Mouse (Mus musculus): ENCODE results near the gene Nes. TPM values are rescaled to one million over a fixed set of nuclear protein-coding genes. Genes with fewer than 3 reads are reported as not detected.

Gene Nes
- polyA plus RNA-seq, 1 experiment from 2014 or later, result 14.6 TPM

DNA sequence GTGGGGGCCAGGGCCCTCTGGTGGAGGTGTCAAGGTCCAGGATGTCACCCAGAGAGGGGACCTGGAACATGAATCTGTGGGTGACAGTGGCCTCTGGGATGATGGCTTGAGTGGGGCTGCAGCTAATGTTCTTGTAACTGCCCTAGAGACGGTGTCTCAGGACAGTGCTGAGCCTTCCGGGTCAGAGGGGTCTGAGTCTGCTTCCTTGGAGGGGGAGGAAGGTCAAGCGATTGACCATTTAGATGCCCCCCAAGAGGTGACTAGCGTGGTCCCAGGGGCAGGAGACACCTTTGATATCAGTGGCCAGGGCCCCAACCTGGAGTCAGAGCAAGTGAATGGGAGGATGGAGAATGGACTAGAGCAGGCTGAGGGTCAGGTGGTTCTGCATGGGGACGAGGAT lies 8.6 kb downstream of the Nes start:
- Histone ChIP-seq H3K36me3 (peaks cover 20% of the 10 kb centered on the region), H3K4me1 (peaks cover 48% of the 10 kb centered on the region), H3K27me3 (ENCODE audit: low read depth, poor library complexity, severe bottlenecking) (0 out of 2 replicates have a peak, but pooled peaks cover 7% of the 10 kb centered on the region), H3K27ac (no peak overlapping the region), H3K4me3 (no peak overlapping the region), H3K9me3 (replicated peaks) (no peaks in the 10 kb centered on the region)
- 85% methylated on average over 5 of the region's 5 CpGs for WGBS
- DNase-seq (ENCODE audit: low spot score), result no peak

DNA sequence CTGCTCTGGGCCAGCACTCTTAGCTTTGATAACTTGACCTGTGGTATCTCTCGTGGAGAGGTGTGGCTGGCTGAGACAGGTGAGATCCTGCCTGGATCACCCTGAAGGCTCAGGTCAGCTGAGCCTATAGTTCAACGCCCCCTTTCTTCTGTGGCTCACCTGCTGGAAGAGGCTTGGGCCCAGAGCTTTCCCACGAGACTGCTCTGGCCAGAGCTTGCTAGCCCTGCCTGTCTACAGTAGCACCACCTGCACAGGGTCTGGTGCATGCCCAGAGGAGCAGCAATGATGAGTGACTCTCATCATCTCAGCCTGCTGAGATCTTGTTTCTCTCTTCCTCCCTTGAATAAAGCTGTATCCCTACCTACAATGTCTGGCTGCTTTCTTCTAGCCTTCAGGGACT lies 9.2 kb downstream of the Nes start:
- DNase-seq (ENCODE audit: low spot score), result no peak
- 46% methylated on average over 3 of the region's 3 CpGs for WGBS
- H3K36me3 ChIP-seq, result peaks cover 20% of the 10 kb centered on the region
- no peaks in the 10 kb centered on the region for H3K9me3 ChIP-seq (replicated peaks)
- H3K4me1 ChIP-seq, result peaks cover 46% of the 10 kb centered on the region
- no peak overlapping the region for H3K4me3 ChIP-seq
- H3K27ac ChIP-seq, result no peak overlapping the region
- peaks cover 8% of the 10 kb centered on the region; the same call in 1 of the 2 replicates for H3K27me3 ChIP-seq (ENCODE audit: low read depth, poor library complexity, severe bottlenecking)

DNA sequence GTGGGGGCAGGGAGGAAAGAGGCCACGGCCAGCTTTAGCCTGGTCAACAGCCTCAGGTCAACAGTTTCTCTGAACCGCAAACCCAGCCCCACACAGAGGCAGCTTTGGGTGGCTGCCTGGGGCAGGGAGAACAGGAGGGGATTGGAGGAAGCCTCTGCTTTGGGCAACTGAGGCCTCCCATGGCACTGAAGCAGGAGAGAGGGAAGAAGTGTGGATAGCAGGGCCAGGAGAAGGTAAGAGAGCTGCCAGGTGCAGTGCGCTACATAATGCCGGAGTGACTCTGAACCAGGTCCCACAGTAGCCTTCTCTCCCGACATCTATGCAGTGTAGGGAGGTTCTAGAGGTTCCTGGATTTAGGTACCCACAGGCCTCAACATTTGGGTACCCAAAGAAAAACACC lies 9.8 kb downstream of the Nes start:
- H3K9me3 ChIP-seq (replicated peaks), result no peaks in the 10 kb centered on the region
- peaks cover 51% of the 10 kb centered on the region for H3K4me1 ChIP-seq
- DNase-seq (ENCODE audit: low spot score), result no peak
- peaks cover 15% of the 10 kb centered on the region for H3K36me3 ChIP-seq
- peaks cover 14% of the 10 kb centered on the region for H3K27me3 ChIP-seq (ENCODE audit: low read depth, poor library complexity, severe bottlenecking)
- H3K4me3 ChIP-seq, result no peak overlapping the region
- H3K27ac ChIP-seq, result no peak overlapping the region
- 59% methylated on average over 5 of the region's 5 CpGs for WGBS

DNA sequence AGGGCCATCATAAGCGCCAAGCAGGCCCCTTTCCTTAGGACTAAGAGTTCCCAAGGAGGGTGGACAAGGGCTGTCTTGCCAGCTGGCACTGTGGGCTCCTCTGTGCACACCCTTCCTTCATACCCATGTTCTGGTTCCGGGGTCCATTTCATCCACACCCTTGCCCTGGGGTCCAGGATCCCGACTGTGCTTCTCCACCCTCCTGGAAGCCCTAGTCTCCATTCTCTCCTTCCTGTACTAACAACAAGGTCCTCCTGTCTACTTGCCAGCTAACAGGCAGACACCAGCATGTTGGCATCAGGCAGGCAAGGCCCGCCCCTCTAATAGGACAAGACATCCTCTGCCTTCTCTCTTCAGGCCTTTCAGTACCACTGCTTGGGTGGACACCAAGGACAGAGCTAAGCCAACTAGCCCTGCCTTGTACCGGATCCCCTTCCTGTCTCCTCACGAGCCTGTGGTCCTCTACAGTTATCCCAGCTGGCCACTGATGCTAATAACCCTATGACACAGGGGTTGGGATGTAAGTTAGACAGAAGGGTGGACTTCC lies 10.4 kb downstream of the Nes start:
- Histone ChIP-seq H3K4me1 (peaks cover 57% of the 10 kb centered on the region), H3K9me3 (replicated peaks) (no peaks in the 10 kb centered on the region), H3K27me3 (ENCODE audit: low read depth, poor library complexity, severe bottlenecking) (peaks cover 20% of the 10 kb centered on the region), H3K4me3 (no peak overlapping the region), H3K27ac (peak overlapping the region; percentile 80; the same call in 1 of the 2 replicates), H3K36me3 (peaks cover 11% of the 10 kb centered on the region)
- DNase-seq (ENCODE audit: low spot score), result no peak
- 87% methylated on average over 6 of the region's 6 CpGs for WGBS

DNA sequence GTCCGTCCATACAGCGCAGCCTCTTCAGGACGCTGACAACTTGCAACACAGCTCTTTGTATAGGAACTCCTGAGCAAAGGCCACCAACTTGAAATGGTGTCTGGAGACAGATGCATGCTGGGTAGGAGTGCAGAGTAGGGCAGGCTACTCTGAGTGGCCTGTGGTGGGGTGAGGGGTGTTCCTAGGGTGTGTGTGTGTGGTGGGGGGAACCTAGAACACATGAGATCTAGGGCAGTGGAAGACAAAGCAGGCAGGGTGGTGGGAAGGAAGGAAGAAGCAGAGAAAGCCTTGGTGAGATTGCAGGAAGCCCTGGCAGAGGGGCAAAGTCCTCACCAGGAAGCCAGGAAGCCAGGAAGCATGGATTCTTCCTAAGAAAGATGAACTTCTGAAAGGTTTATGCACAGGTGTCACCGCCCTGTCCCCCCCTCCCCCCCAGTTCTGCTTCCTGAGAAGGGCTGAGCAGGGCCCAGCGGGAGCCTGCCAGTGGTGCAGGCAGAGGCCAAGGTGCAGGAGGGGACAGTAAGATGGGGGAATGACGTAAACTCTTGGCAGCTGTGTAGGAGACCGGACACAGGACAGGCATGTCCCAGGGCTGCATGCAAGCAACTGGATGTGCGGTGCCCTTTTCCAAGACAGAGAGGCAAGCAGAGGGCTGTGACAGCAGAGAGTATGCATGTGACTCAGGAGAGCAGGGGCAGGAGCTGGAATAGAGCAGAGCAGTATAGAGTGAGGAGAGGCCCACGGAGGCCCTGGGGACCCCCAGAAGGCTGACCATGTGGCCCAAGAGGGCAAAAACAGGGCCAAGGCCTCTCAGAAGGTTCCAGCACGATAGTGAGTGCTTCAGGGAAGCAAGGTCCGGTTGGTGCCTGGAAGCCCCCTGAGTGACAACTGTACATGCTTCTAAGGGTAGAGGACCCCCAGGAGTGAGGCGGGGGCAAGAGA lies 11.3 kb downstream of the Nes start:
- Histone ChIP-seq H3K4me1 (peaks cover 66% of the 10 kb centered on the region), H3K36me3 (peaks cover 4% of the 10 kb centered on the region; the same call in 1 of the 2 replicates), H3K9me3 (replicated peaks) (no peaks in the 10 kb centered on the region), H3K27ac (peak overlapping the region; percentile 80), H3K4me3 (no peak overlapping the region), H3K27me3 (ENCODE audit: low read depth, poor library complexity, severe bottlenecking) (peaks cover 22% of the 10 kb centered on the region)
- DNase-seq (ENCODE audit: low spot score), result no peak
- 43% methylated on average over 12 of the region's 12 CpGs for WGBS

DNA sequence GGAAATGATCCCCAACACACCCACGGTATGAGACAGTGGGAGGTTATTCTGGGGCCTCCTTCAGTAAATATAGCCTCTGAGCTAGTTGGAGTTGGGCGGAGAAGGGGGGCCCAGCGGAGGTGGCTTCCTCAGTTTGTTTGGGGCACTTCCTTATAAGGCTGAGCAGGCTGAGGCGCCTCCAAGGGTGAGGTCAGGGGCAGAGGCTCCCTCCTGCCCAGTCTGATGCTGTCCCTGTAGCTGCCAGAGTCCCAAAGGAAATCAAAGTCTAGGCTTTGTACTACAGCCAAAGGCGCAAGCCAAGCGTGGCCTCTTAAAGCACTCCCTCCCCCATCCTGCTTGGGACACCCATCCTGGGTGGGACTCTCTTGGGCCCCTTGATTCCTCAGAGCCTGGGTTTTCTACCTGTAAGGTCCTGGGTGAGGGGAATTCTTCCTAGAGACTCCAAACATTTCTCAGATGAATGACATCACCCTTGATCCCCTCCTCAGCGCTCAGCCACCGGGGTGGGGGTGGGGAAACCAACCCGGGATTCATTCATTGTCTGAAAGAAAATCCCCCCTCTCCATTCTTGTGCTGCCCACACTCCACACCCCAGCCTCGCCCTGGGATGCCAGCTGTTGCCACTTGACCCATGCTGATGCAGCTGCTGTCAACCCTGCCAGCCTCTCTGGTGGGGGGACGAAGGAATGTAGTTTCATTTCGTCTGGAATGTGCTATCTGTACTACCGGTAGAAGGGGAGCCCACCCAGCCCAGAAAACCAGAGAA lies 12.1 kb downstream of the Nes start:
- H3K9me3 ChIP-seq (replicated peaks), result no peaks in the 10 kb centered on the region
- H3K4me3 ChIP-seq, result peak overlapping the region; percentile 28; the same call in 1 of the 2 replicates
- H3K27me3 ChIP-seq (ENCODE audit: low read depth, poor library complexity, severe bottlenecking), result peaks cover 24% of the 10 kb centered on the region
- no peak for DNase-seq (ENCODE audit: low spot score)
- peak overlapping the region; percentile 80 for H3K27ac ChIP-seq
- peaks cover 4% of the 10 kb centered on the region; the same call in 1 of the 2 replicates for H3K36me3 ChIP-seq
- peaks cover 74% of the 10 kb centered on the region for H3K4me1 ChIP-seq
- WGBS, result 6% methylated on average over 13 of the region's 13 CpGs

DNA sequence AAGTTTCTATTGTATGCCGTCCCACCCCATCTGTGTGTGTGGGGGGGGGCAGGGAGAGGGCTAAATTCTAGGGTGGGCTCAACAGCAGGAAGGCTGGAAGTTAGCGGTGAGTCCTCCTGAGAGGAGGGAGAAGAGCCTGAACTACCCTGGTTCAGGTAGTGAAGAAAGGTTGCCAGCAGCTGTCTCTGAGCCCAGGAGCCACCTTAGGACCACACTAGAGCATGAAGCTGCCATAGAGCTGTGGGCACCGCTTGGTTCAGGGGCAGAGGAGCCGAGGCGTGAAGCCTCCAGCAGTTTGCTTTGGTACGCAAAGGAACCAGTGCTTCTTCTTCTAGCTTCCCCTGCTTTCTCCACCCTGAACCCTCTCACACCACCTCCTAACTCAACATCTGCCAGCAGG lies 12.7 kb downstream of the Nes start:
- Histone ChIP-seq H3K36me3 (no peaks in the 10 kb centered on the region), H3K27ac (peak overlapping the region; percentile 80), H3K4me3 (peak overlapping the region; percentile 28; the same call in 1 of the 2 replicates), H3K27me3 (ENCODE audit: low read depth, poor library complexity, severe bottlenecking) (peaks cover 30% of the 10 kb centered on the region), H3K9me3 (replicated peaks) (no peaks in the 10 kb centered on the region), H3K4me1 (peaks cover 80% of the 10 kb centered on the region)
- DNase-seq (ENCODE audit: low spot score), result no peak
- 55% methylated on average over 6 of the region's 6 CpGs for WGBS

DNA sequence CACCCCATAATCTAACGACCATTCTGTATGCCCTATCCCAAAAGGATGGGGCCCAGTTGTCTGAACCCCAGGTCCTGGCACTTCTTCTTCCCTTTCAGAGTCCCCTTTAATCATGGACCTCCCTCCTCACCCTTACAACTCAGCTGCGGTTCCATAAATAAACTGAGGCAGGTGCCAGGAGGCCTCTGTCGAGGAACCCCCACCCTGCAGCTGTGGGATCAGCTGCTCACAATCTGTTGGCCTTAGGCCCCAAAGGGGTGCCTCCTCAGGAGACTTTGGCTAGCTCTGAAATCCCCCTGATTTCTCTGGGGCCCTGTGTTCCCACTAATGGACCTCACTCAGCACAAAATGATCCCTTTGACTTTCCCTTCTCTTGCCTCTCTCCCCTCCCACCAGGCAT lies 13.2 kb downstream of the Nes start:
- 34% methylated on average over 3 of the region's 3 CpGs for WGBS
- Histone ChIP-seq H3K4me3 (no peak overlapping the region), H3K4me1 (peaks cover 83% of the 10 kb centered on the region), H3K9me3 (replicated peaks) (no peaks in the 10 kb centered on the region), H3K27ac (0 out of 2 replicates have a peak overlapping the region, but pooled peaks have one; percentile 80), H3K36me3 (no peaks in the 10 kb centered on the region), H3K27me3 (ENCODE audit: low read depth, poor library complexity, severe bottlenecking) (peaks cover 35% of the 10 kb centered on the region)
- DNase-seq (ENCODE audit: low spot score), result no peak

DNA sequence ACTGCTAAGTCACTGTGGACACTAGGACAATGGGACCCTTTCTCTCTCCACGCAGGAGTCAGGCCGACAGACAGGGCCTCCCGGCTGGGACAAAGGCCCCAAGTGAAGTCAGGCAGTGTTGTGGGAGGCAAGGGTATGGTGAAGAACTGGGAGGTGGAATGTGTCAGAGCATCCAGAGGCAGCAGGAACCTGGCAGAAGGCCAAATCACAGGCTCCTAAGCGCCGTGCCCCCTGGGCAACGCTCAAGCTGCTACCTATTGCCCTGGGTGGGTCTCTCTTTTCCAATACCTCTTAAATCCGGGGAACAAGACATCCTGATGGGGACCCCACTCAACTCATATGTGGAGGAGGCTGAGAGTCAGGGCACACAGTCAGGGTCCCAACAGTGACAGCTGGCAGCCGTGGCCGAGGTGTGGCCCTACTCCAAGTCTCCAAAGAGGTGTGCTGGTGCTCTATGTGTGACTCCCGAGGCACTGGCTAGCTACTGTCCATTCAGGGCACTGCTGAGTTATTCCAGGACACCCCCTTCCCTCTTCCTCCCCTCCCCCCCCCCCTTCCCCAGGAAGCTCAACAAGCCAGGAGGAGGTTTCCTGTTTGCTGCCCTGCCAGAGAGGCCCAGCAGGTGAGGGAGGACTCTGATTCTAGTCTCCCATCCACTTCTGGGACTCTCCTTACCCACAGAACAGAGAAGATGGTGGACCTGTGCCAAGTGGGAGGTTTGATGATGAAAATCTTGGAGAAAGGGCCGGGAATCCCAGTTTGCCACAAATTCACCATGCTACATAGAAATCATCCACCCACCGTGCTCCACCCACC lies 14.8 kb downstream of the Nes start:
- Histone ChIP-seq H3K27me3 (ENCODE audit: low read depth, poor library complexity, severe bottlenecking) (peaks cover 51% of the 10 kb centered on the region), H3K4me1 (peaks cover 74% of the 10 kb centered on the region), H3K36me3 (no peaks in the 10 kb centered on the region), H3K4me3 (no peak overlapping the region), H3K27ac (no peak overlapping the region), H3K9me3 (replicated peaks) (no peaks in the 10 kb centered on the region)
- DNase-seq (ENCODE audit: low spot score), result no peak
- WGBS, result 67% methylated on average over 12 of the region's 12 CpGs

DNA sequence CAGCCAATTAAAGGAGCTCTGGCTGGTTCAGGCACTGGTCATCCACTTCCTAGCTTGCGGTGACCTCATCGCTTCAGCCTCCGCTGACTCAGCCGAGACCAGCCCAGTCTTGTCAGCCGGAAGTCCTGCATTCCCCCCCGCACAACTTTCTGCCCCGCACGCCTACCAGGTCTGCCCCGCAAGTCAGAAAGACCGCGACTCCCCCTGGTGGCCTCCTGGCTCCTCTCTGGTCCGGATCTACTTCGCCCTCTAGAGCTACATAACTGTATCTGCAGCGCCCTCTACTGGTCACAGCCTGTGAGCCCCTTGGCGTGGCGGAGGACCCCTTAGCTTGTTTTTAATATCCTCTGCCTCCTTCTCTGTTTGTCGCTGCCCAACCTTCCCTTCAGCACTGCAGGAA lies 16.0 kb downstream of the Nes start:
- DNase-seq (ENCODE audit: low spot score), result peak; percentile 99
- Histone ChIP-seq H3K27ac (peak overlapping the region; percentile 59), H3K4me3 (peak overlapping the region; percentile 50), H3K36me3 (no peaks in the 10 kb centered on the region), H3K27me3 (ENCODE audit: low read depth, poor library complexity, severe bottlenecking) (peaks cover 62% of the 10 kb centered on the region), H3K4me1 (peaks cover 64% of the 10 kb centered on the region), H3K9me3 (replicated peaks) (no peaks in the 10 kb centered on the region)
- 0% methylated on average over 17 of the region's 17 CpGs for WGBS

DNA sequence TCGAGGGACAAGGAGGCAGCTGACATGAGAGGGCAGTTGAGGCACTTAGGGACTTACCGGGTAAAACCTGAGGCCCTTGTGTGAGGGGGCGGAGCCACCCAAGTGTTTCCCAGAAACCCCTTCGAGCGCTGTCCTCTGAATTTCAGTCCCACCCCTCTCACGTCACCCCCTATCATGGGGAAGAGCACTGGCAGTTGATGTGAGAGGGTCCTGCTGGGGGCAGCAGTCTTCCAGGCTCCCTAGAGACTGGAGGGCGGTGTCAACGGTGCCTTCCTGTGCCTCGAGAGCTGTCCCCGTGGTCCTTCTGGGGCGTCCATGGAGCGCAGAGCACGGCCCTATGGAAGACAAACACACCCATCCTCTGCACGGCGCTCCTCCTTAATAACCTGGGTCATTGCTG lies 16.8 kb downstream of the Nes start:
- peaks cover 56% of the 10 kb centered on the region for H3K4me1 ChIP-seq
- peak overlapping the region; percentile 50 for H3K4me3 ChIP-seq
- peak overlapping the region; percentile 59; the same call in 1 of the 2 replicates for H3K27ac ChIP-seq
- H3K9me3 ChIP-seq (replicated peaks), result no peaks in the 10 kb centered on the region
- peaks cover 70% of the 10 kb centered on the region for H3K27me3 ChIP-seq (ENCODE audit: low read depth, poor library complexity, severe bottlenecking)
- H3K36me3 ChIP-seq, result no peaks in the 10 kb centered on the region
- DNase-seq (ENCODE audit: low spot score), result no peak
- WGBS, result 1% methylated on average over 15 of the region's 15 CpGs

DNA sequence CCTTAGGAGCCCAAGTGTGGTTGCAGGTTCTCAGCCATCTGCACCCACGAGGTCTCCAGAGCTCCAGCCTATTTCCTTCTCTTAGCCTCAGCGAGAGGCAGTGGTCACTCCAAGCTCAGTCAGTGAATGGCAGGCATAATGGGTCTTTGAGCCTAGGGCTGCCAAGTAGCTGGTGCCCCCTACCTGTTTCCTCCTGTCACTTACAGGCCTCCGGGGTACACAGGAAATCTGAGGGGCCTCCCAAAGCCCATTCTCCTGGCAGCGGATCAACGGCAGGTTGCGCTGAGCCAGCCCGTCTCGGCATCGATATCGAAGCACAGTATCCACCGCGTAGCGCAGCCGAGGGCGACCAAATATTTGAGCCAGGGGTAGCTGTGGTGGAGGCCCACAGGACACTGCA lies 17.2 kb downstream of the Nes start:
- DNase-seq (ENCODE audit: low spot score), result no peak
- H3K4me3 ChIP-seq, result peak overlapping the region; percentile 50
- 8% methylated on average over 15 of the region's 15 CpGs for WGBS
- H3K36me3 ChIP-seq, result no peaks in the 10 kb centered on the region
- H3K27me3 ChIP-seq (ENCODE audit: low read depth, poor library complexity, severe bottlenecking), result peaks cover 74% of the 10 kb centered on the region
- H3K27ac ChIP-seq, result no peak overlapping the region
- H3K4me1 ChIP-seq, result peaks cover 52% of the 10 kb centered on the region
- no peaks in the 10 kb centered on the region for H3K9me3 ChIP-seq (replicated peaks)

All from limb, embryonic 10.5 days (tissue).